Mouse (Mus musculus) MEL (cell line): ENCODE data around the gene Triml1. TPM values are rescaled to one million over a fixed set of nuclear protein-coding genes. Genes with fewer than 3 reads are reported as not detected.

Experiments used
- polyA plus RNA-seq, 2 experiments: library from polyadenylated mRNA; stranded (reverse) in 1 of 2; unstranded in 1 of 2; fragments of >175 nt in 1 of 2; fragments of >200 nt in 1 of 2; gene quantifications; 2 replicates each; pipeline versions ENCODE4 v1.2.1 to v1.2.4; 2012; ENCODE audit warnings: low replicate concordance in 2 of 2, low read depth in 1 of 2; ENCODE audit not compliant: insufficient read length in 2 of 2, insufficient read depth in 1 of 2, missing spikeins in 1 of 2
- total RNA-seq: library from RNA; depleted of rRNA; stranded (reverse); fragments of 300-350 nt; gene quantifications from 2 replicates; pipeline ENCODE4 v1.2.3, GENCODE M21; 2012; rRNA removed

Gene Triml1
- total and polyA plus RNA-seq, 3 experiments, result not detected

Other genes with a start within 250 kb of the Triml1 start
- gene Triml2, start 39.1 kb upstream of the Triml1 start, total RNA-seq, result not detected in 2 replicates
- not detected for gene Triml2, start 39.1 kb upstream of the Triml1 start, polyA plus RNA-seq
- not detected in 2 replicates for gene Zfp42, start 165.5 kb upstream of the Triml1 start, total RNA-seq
- gene Zfp42, start 165.5 kb upstream of the Triml1 start, polyA plus RNA-seq, result not detected